Mouse (Mus musculus): Measurements from ENCODE around the gene Pla1a. TPM values are rescaled to one million over a fixed set of nuclear protein-coding genes. Genes with fewer than 3 reads are reported as not detected.

The Pla1a gene
- polyA plus RNA-seq, 1 experiment from 2014 or later, result 3.9 TPM

DNA sequence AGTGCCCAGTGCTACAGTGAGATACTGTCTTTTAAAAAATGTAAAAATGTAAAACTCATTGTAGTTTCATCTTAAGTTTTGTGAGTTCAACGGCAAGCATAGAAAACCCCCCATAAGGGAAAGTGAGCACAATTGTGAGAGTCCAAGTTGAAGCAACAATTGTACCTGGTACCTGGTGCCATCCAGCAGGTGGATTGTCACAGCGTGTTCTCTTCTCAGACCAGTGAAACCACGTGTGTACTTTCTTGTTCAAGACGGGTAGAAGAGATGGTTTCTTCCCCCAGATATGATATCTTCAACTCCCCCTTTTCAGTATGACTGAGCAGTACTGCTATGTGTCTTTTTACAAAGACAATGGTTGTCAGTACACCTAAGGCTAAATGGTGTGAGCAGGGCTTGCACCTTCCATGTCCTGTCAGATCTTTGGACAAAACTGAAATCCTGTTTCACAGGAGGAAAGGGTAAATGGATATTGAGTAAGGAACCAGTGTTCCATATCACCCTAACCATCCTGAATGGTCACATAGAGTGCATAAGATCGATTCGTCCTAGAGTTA, 74.6 kb downstream of the Pla1a start:
- H3K36me3 ChIP-seq, result peaks cover 11% of the 10 kb centered on the region; the same call in 1 of the 2 replicates
- ATAC-seq (replicated peaks; ENCODE audit: low FRiP score), result no peak
- H3K9ac ChIP-seq, result no peak overlapping the region
- WGBS, result 90% methylated on average over 6 of the region's 6 CpGs
- no peak overlapping the region for H3K4me2 ChIP-seq
- no peaks in the 10 kb centered on the region for H3K9me3 ChIP-seq (replicated peaks)
- H3K27ac ChIP-seq, result no peak overlapping the region
- no peak overlapping the region for H3K4me3 ChIP-seq (replicated peaks)
- no peaks in the 10 kb centered on the region for H3K27me3 ChIP-seq
- H3K4me1 ChIP-seq, result peaks cover 9% of the 10 kb centered on the region; the same call in 1 of the 2 replicates

DNA sequence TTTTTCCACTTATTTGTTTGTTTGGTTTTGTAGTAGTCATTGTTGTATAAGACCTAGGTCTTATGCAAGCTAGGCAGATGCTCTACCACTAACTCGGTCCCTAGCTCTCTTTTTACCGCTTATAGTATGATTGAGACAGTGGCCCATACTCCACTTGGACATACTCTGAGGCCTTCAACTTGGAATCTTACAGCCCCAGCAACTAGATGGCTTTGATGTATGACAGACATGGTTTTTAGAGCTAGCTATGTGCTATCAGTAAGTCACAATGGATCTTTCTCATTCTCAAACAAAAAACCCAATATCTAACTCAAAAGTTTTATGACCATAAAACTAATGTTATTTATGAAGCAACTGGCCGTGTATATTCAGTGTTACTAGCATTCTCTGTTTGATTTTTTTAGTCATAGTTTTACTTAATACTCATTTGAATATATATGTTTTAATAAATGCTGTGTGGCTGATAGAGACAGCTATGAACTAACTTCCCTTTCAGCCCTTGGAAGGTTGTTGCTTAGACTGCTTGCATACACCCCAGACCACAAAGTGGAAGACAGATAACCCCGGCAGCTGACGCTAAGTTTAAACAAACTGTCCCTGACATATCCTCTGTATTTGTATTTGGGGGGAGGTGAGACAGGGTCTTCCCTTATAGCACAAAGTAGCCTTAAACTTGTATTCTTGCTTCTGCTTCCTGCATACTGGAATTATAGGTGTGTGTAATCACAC, 78.6 kb downstream of the Pla1a start:
- Histone ChIP-seq H3K4me3 (replicated peaks) (no peak overlapping the region), H3K4me1 (no peaks in the 10 kb centered on the region), H3K27me3 (no peaks in the 10 kb centered on the region), H3K36me3 (peaks cover 43% of the 10 kb centered on the region), H3K27ac (no peak overlapping the region), H3K9ac (no peak overlapping the region), H3K9me3 (replicated peaks) (no peaks in the 10 kb centered on the region), H3K4me2 (no peak overlapping the region)
- 88% methylated on average over 5 of the region's 5 CpGs for WGBS
- ATAC-seq (replicated peaks; ENCODE audit: low FRiP score), result no peak

DNA sequence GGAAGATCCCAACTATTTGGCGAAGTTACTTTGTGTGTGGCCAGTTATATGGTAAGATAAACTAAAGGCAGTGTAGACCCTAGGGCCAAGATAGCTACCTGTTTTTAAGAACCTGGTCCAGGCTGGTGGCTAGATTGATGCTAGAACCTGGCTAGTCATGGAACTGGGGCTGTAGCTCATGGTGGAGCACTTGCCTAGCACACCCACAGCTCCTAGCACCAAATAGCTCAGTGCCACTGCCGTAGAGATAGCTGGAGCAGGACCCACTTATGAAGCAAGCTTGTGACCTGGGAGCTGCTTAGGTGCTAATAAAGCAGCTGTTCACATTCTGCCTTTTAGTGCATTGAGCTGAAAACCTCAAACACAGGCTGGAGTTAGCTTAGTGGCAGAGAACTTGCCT, 79.3 kb downstream of the Pla1a start:
- Histone ChIP-seq H3K9me3 (replicated peaks) (no peaks in the 10 kb centered on the region), H3K9ac (no peak overlapping the region)
- 95% methylated on average over 2 of the region's 2 CpGs for WGBS

DNA sequence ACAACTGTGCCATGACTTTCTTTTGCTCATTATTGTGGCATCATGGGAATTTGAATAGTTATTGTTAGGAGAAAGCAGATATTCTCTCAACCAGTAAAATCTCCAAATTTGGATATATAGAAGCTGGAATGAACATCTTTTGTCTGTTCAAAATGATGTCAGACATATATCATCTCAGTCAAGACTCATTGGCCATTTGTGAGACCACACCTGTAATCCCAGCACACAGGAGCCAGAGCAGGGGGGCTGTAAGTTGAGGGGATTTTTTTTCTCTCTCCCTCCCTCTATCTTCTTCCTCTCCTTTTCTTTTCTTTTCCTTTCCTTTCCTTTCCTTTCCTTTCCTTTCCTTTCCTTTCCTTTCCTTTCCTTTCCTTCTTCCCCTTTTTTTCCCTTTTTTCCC, 80.1 kb downstream of the Pla1a start:
- H3K4me2 ChIP-seq, result no peak overlapping the region
- no peak overlapping the region for H3K27ac ChIP-seq
- H3K9ac ChIP-seq, result no peak overlapping the region
- H3K9me3 ChIP-seq (replicated peaks), result no peaks in the 10 kb centered on the region
- peaks cover 49% of the 10 kb centered on the region for H3K36me3 ChIP-seq
- no peak for ATAC-seq (replicated peaks; ENCODE audit: low FRiP score)
- no peaks in the 10 kb centered on the region for H3K27me3 ChIP-seq
- no peak overlapping the region for H3K4me3 ChIP-seq (replicated peaks)
- peaks cover 6% of the 10 kb centered on the region for H3K4me1 ChIP-seq

More for the DNA sequence above, 79.3 kb downstream of the Pla1a start:
- no peak overlapping the region for H3K4me2 ChIP-seq
- peaks cover 49% of the 10 kb centered on the region for H3K36me3 ChIP-seq
- H3K27me3 ChIP-seq, result no peaks in the 10 kb centered on the region
- no peak for ATAC-seq (replicated peaks; ENCODE audit: low FRiP score)
- H3K27ac ChIP-seq, result no peak overlapping the region
- H3K4me3 ChIP-seq (replicated peaks), result no peak overlapping the region
- no peaks in the 10 kb centered on the region for H3K4me1 ChIP-seq

DNA sequence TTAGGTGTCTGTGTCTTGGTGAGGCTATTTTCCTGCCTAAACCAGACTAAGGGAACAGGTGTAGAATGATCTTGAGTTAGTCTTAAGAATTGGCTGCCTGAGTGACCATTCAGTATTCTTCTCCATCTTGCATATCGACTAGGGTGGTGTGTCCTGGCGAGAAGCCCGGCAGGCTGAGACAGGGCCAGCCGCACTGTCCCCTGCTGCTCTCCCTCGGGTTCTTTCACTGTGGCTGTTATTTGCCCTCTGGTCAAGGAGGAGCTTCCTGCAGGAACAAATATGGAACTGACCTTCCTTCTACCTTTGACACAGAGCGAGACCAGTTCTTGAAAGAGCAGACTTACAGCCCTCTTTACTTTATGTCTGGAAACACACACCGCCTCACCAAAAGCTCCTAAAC, 80.9 kb downstream of the Pla1a start:
- no peak overlapping the region for H3K27ac ChIP-seq
- no peak for ATAC-seq (replicated peaks; ENCODE audit: low FRiP score)
- H3K9ac ChIP-seq, result no peak overlapping the region
- H3K9me3 ChIP-seq (replicated peaks), result no peaks in the 10 kb centered on the region
- 86% methylated on average over 7 of the region's 7 CpGs for WGBS
- no peaks in the 10 kb centered on the region for H3K27me3 ChIP-seq
- H3K36me3 ChIP-seq, result peaks cover 49% of the 10 kb centered on the region
- H3K4me1 ChIP-seq, result peaks cover 11% of the 10 kb centered on the region
- H3K4me3 ChIP-seq (replicated peaks), result no peak overlapping the region
- H3K4me2 ChIP-seq, result no peak overlapping the region

DNA sequence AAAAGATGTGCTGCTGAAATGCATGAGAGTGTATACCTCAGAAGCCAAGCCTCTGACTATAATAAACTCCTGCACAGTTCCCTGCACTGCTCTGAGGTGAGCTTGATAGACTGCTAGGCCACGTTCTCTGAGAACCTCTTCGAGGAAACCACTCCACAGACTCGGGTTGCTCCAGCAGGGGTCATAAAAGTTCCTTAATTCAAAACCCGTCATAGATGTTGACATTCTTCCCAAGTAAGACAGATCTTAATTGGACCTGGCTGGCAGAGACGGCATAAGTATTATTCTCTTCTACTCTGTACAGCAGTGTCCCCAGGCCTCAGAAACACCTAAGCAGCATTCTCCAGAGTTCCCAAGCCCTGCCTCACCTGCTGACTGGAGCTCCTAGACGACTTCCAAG, 82.0 kb downstream of the Pla1a start:
- Histone ChIP-seq H3K27me3 (no peaks in the 10 kb centered on the region), H3K9ac (no peak overlapping the region), H3K27ac (no peak overlapping the region), H3K4me1 (peaks cover 11% of the 10 kb centered on the region), H3K36me3 (peaks cover 43% of the 10 kb centered on the region), H3K4me3 (replicated peaks) (no peak overlapping the region), H3K9me3 (replicated peaks) (no peaks in the 10 kb centered on the region), H3K4me2 (no peak overlapping the region)
- WGBS, result 73% methylated on average over 6 of the region's 6 CpGs
- ATAC-seq (replicated peaks; ENCODE audit: low FRiP score), result no peak

DNA sequence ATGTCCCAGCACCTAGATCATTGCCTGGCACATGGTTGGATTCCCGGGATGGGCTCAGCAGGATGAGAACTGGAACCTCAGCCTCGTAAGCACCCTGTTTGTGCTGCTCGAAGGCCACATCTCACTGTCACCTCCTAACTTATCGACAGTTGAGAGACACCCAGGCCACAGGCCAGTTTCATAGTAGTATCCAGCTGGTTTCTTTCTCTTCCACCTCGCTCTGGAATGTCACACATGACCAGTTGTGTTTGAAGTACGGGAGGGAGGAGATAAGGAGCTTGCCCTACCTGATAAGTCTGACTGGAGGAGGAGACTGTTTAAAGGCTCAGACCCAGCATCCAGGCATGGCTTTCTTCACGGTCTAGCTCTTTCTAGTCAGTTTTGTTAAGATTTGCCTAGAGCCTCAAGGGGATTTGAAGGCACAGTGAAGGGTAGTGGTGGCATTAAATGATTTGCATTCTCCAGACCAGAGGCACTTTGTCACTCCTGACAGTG, 82.5 kb downstream of the Pla1a start:
- no peaks in the 10 kb centered on the region for H3K9me3 ChIP-seq (replicated peaks)
- H3K4me2 ChIP-seq, result no peak overlapping the region
- WGBS, result 68% methylated on average over 7 of the region's 7 CpGs
- no peak overlapping the region for H3K4me3 ChIP-seq (replicated peaks)
- ATAC-seq (replicated peaks; ENCODE audit: low FRiP score), result no peak
- no peak overlapping the region for H3K9ac ChIP-seq
- peaks cover 12% of the 10 kb centered on the region for H3K4me1 ChIP-seq
- no peaks in the 10 kb centered on the region for H3K27me3 ChIP-seq
- no peak overlapping the region for H3K27ac ChIP-seq
- H3K36me3 ChIP-seq, result peaks cover 43% of the 10 kb centered on the region

DNA sequence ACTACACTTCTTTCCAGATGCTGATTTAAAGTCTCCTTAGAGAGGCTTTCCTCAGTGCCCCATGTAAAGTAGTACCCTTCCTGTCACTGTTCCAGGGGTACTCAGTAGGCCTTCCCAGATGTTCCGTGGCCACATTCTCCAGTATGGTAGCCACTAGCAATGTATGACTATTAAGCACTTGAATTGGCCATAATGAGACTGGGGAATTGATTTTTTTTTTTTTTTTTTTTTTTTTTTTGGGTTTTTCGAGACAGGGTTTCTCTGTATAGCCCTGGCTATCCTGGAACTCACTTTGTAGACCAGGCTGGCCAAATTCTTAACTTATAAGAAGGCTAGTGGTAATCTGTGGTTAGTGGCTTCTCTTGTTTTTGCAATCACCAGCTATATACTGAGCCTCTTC, 83.1 kb downstream of the Pla1a start:
- Histone ChIP-seq H3K36me3 (peaks cover 43% of the 10 kb centered on the region), H3K27me3 (no peaks in the 10 kb centered on the region), H3K27ac (no peak overlapping the region), H3K9ac (no peak overlapping the region), H3K4me3 (replicated peaks) (no peak overlapping the region), H3K4me2 (no peak overlapping the region), H3K9me3 (replicated peaks) (no peaks in the 10 kb centered on the region), H3K4me1 (peaks cover 16% of the 10 kb centered on the region)
- no peak for ATAC-seq (replicated peaks; ENCODE audit: low FRiP score)
- WGBS, result 87% methylated on average over 2 of the region's 2 CpGs

DNA sequence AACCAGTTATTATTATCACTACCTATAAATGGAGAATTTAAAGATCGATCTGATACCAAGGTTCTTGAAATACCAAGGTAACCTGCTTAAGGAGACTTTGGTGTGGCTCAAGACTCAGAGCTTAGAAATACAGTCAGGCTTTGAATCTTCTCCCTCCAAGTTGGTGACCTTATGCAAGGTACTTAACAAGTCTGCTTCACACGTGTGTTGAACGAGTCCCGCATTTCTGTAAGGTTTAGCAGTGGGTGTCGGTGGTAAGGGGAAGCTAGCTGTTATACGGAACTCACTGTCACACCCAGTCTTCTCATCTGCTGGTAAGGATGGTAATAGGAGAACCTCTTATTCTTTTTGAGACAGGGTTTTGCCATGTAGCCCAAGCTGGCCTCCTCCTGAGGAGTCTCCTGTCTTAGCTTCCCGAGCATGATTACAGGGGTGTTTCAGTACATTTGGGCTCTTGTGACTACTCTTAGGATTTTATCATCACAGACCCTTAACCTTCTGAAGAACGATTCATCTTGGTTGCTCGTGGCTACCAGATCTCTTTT, 84.7 kb downstream of the Pla1a start:
- Histone ChIP-seq H3K36me3 (peaks cover 38% of the 10 kb centered on the region), H3K4me3 (replicated peaks) (no peak overlapping the region), H3K27ac (no peak overlapping the region), H3K9ac (no peak overlapping the region), H3K4me2 (peak overlapping the region; percentile 63; the same call in 1 of the 2 replicates), H3K4me1 (peaks cover 19% of the 10 kb centered on the region), H3K27me3 (no peaks in the 10 kb centered on the region), H3K9me3 (replicated peaks) (no peaks in the 10 kb centered on the region)
- WGBS, result 85% methylated on average over 9 of the region's 9 CpGs
- no peak for ATAC-seq (replicated peaks; ENCODE audit: low FRiP score)

DNA sequence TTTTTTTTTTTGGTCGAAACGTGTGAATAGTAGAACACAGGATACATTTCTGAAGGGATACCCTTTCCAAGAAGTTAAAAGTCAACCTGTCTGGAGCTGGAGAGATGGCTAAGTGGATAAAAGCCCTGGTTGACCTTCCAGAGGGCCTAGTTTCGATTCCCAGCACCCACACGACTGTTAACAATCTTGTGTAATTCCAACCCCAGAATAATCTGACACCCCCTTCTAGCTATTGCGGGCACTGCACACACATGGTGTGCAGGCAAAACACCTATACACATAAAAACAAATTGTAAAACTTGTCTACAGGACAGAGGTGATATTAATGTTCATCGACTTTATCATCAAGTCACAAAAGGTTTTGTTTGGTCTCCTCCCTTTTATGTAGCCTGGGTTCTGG, 85.4 kb downstream of the Pla1a start:
- H3K4me3 ChIP-seq (replicated peaks), result peak overlapping the region; percentile 90
- ATAC-seq (replicated peaks; ENCODE audit: low FRiP score), result no peak
- peak overlapping the region; percentile 86; the same call in 1 of the 2 replicates for H3K9ac ChIP-seq
- no peaks in the 10 kb centered on the region for H3K9me3 ChIP-seq (replicated peaks)
- WGBS, result 62% methylated on average over 6 of the region's 6 CpGs
- peaks cover 34% of the 10 kb centered on the region for H3K36me3 ChIP-seq
- no peaks in the 10 kb centered on the region for H3K27me3 ChIP-seq
- peaks cover 19% of the 10 kb centered on the region for H3K4me1 ChIP-seq
- no peak overlapping the region for H3K27ac ChIP-seq
- peak overlapping the region; percentile 63 for H3K4me2 ChIP-seq

DNA sequence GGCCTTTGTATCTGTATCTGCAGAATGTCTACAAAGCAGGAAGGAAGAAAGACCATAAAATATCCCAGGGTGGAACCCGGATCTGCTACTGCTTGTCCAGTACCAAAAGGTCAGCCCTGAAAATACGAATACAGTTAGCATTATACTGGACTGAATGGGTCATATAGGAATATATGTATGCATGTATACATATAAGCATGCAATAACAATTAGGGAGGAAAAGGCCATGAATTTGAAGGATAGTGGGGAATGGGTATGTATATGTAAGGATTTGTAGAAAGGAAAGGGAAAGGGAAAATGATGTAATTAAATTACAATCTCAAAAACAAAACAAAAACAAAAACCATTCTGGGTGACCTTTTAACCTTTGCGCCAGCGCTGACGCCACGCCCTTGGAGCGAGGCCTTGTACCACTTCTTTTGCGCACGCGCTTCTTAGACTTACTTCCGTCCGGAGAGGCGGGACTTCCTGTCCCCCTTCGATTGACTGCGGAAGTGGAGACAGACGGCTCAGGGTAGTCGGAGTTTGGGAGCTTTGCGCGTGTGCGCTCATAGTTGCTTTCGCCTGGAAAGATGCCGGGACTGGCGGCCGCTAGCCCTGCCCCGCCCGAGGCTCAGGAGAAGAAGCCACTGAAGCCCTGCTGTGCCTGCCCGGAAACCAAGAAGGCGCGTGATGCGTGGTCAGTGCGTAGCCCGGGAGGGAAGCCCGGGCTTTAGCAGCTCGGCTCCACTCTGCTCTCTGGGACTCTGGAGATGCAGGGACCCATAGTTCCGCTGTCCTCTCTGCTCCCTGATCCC, 86.2 kb downstream of the Pla1a start, which contains the start of the genes Cox17 and Gm21987:
TSS of gene Cox17 (plus strand) at position 463 of the 797 bp plus-strand sequence.
TSS of gene Gm21987 (plus strand) at position 512 of the 797 bp plus-strand sequence.
- H3K4me2 ChIP-seq, result peak within 1 kb of the TSS; percentile 63
- H3K27ac ChIP-seq, result peak within 1 kb of the TSS; percentile 96
- H3K9me3 ChIP-seq (replicated peaks), result no peaks in the 10 kb centered on the region
- no peaks in the 10 kb centered on the region for H3K27me3 ChIP-seq
- ATAC-seq (replicated peaks; ENCODE audit: low FRiP score), result peak; percentile 97
- WGBS, result 3% methylated on average over 35 of the region's 35 CpGs
- H3K4me3 ChIP-seq (replicated peaks), result peak within 1 kb of the TSS; percentile 90
- peaks cover 28% of the 10 kb centered on the region for H3K36me3 ChIP-seq
- peaks cover 22% of the 10 kb centered on the region for H3K4me1 ChIP-seq
- H3K9ac ChIP-seq, result peak within 1 kb of the TSS; percentile 86

Measured in kidney, embryonic 15.5 days (tissue).